Mouse (Mus musculus) lung, adult 2 months (tissue): Measurements from ENCODE around the gene Maml3.

ENCODE experiments used
- CTCF ChIP-seq: fragments of 200-500 bp; IDR thresholded peaks from 2 replicates; pipeline ENCODE4 v1.5.1; 2011; ENCODE audit warnings: mild to moderate bottlenecking, low read length, control low read depth; ENCODE audit not compliant: insufficient read depth
- POLR2A ChIP-seq: fragments of 200-500 bp; IDR thresholded peaks from 2 replicates; pipeline ENCODE4 v1.6.1; 2011; ENCODE audit warnings: low read depth, mild to moderate bottlenecking, control low read depth, low read length, borderline replicate concordance; ENCODE audit errors: extremely low read depth

GRCm38 (mm10) chr3:52015556-52015955 lies 89.3 kb downstream of the Maml3 start:
- TF ChIP-seq POLR2A, result no peak
- TF ChIP-seq CTCF, result no peak
